In genomic region chr7:99865219-99865618, GRCm38 (mm10) we compare ENCODE assay signal across 18 mouse cellular contexts. TPM values are rescaled to one million over a fixed set of nuclear protein-coding genes. Genes with fewer than 3 reads are reported as not detected.
DNase-seq lines count a peak whose midpoint lies in the region; ATAC-seq lines count a peak whose summit lies in the region.
"Had no signal": no experiment of that assay in that cellular context is flagged by ENCODE, and none has a peak within 500 bp of the region (broad histone marks: within the 10 kb centered on the region; RNA-seq: fewer than 3 reads in every experiment).

No protein-coding gene starts in this region.

- no peak for DNase-seq in heart, postnatal 25 days (ENCODE audit: low spot score)
- DNase-seq in midbrain, embryonic 11.5 days (ENCODE audit: low spot score, missing footprints): peak; percentile 72
- no peak for DNase-seq in midbrain, embryonic 14.5 days
- no peak for DNase-seq in thymus, postnatal 14 days
- DNase-seq in layer of hippocampus, postnatal 10 days (ENCODE audit: low spot score in 2 of 2): no peak
- DNase-seq: adrenal gland, postnatal 14 days; cerebellum, postnatal 25 days; gastrocnemius, postnatal 25 days; kidney, adult 2 months; kidney, postnatal 36 days; thymus, adult 2 months had no signal

- H3K9ac ChIP-seq in heart, embryonic 15.5 days: no peak overlapping the region
- H3K9ac ChIP-seq in midbrain, embryonic 11.5 days (ENCODE audit: low read length): no peak overlapping the region
- H3K9ac ChIP-seq in midbrain, embryonic 14.5 days (replicated peaks; ENCODE audit: low read length): no peak overlapping the region
- H3K9ac ChIP-seq: limb, embryonic 12.5 days; midbrain, embryonic 12.5 days had no signal

- peaks cover 15% of the 10 kb centered on the region for H3K4me1 ChIP-seq in heart, embryonic 15.5 days (replicated peaks)
- H3K4me1 ChIP-seq in midbrain, embryonic 11.5 days (ENCODE audit: control insufficient read depth, insufficient read depth, low read length): peaks cover 7% of the 10 kb centered on the region; the same call in 1 of the 2 replicates
- H3K4me1 ChIP-seq in midbrain, embryonic 14.5 days (ENCODE audit: control insufficient read depth, insufficient read depth, low read length): no peaks in the 10 kb centered on the region

- no peak overlapping the region for H3K4me2 ChIP-seq in heart, embryonic 15.5 days
- no peak overlapping the region for H3K4me2 ChIP-seq in midbrain, embryonic 11.5 days
- no peak overlapping the region for H3K4me2 ChIP-seq in midbrain, embryonic 14.5 days (ENCODE audit: low read length)
- H3K4me2 ChIP-seq: limb, embryonic 12.5 days; midbrain, embryonic 12.5 days had no signal

- H3K4me3 ChIP-seq in heart, embryonic 15.5 days: no peak overlapping the region
- H3K4me3 ChIP-seq in midbrain, embryonic 11.5 days (ENCODE audit: low read depth, low read length): no peak overlapping the region
- H3K4me3 ChIP-seq in midbrain, embryonic 14.5 days (replicated peaks; ENCODE audit: low read depth, low read length): no peak overlapping the region
- H3K4me3 ChIP-seq: left cerebral cortex, adult 2 months; limb, embryonic 12.5 days; midbrain, embryonic 12.5 days had no signal

- H3K9me3 ChIP-seq in heart, embryonic 15.5 days (replicated peaks): no peaks in the 10 kb centered on the region
- no peaks in the 10 kb centered on the region for H3K9me3 ChIP-seq in midbrain, embryonic 11.5 days (ENCODE audit: control insufficient read depth, low read length)
- no peaks in the 10 kb centered on the region for H3K9me3 ChIP-seq in midbrain, embryonic 14.5 days (ENCODE audit: control insufficient read depth, low read length)
- H3K9me3 ChIP-seq: limb, embryonic 12.5 days; midbrain, embryonic 12.5 days had no signal

- intact Hi-C loops in heart, postnatal 25 days (cut with DNase I): no loop called here

- H3K27ac ChIP-seq in heart, embryonic 15.5 days: peak overlapping the region; percentile 46
- H3K27ac ChIP-seq in midbrain, embryonic 11.5 days (ENCODE audit: low read depth, low read length): no peak overlapping the region
- no peak overlapping the region for H3K27ac ChIP-seq in midbrain, embryonic 14.5 days (replicated peaks; ENCODE audit: low read depth, low read length)
- H3K27ac ChIP-seq: hindbrain, postnatal 0 days; left cerebral cortex, adult 2 months; limb, embryonic 12.5 days; midbrain, embryonic 12.5 days had no signal

- H3K27me3 ChIP-seq in heart, embryonic 15.5 days: no peaks in the 10 kb centered on the region
- no peaks in the 10 kb centered on the region for H3K27me3 ChIP-seq in midbrain, embryonic 11.5 days (ENCODE audit: control insufficient read depth, insufficient read depth, low read length)
- H3K27me3 ChIP-seq in midbrain, embryonic 14.5 days (ENCODE audit: control insufficient read depth, insufficient read depth, low read length): no peaks in the 10 kb centered on the region
- H3K27me3 ChIP-seq: limb, embryonic 12.5 days; midbrain, embryonic 12.5 days had no signal

- peak; percentile 74 for ATAC-seq in heart, embryonic 15.5 days (replicated peaks; ENCODE audit: insufficient number of reproducible peaks, insufficient read depth, low FRiP score, low read depth)
- no peak for ATAC-seq in midbrain, embryonic 11.5 days (ENCODE audit: low FRiP score)
- ATAC-seq in midbrain, embryonic 14.5 days (ENCODE audit: low FRiP score, low TSS enrichment): no peak
- peak; percentile 72 for ATAC-seq in common myeloid progenitor, adult 5-6 weeks (replicated peaks; ENCODE audit: low read depth, poor library complexity, severe bottlenecking)
- ATAC-seq: hindbrain, postnatal 0 days had no signal

- no peaks in the 10 kb centered on the region for H3K36me3 ChIP-seq in heart, embryonic 15.5 days
- no peaks in the 10 kb centered on the region for H3K36me3 ChIP-seq in midbrain, embryonic 11.5 days (ENCODE audit: control insufficient read depth, insufficient read depth, low read length)
- no peaks in the 10 kb centered on the region for H3K36me3 ChIP-seq in midbrain, embryonic 14.5 days (ENCODE audit: control insufficient read depth, insufficient read depth, low read length)
- H3K36me3 ChIP-seq: limb, embryonic 12.5 days; midbrain, embryonic 12.5 days had no signal

- 26% methylated on average over 3 of the region's 3 CpGs for WGBS in heart, embryonic 15.5 days
- 42% methylated on average over 3 of the region's 3 CpGs for WGBS in midbrain, embryonic 11.5 days
- WGBS in midbrain, embryonic 14.5 days: 53% methylated on average over 3 of the region's 3 CpGs

RNA-seq across cellular contexts. Expression of gene Spcs2, which starts 2.0 kb away (rescaled TPM):
- polyA plus RNA-seq in heart, embryonic 15.5 days (2015; fragmentation: Nextera tagmentation; extraction: Ambion mirVana): 188 and 201 TPM in 2 replicates
- total RNA-seq in heart, postnatal 25 days (2021): 10 to 100 TPM; 46.3 to 47.2 TPM
- 385 and 386 TPM in 2 replicates for polyA plus RNA-seq in midbrain, embryonic 11.5 days (2014; fragmentation: Nextera tagmentation; extraction: Ambion mirVana)
- 285 and 286 TPM in 2 replicates for polyA plus RNA-seq in midbrain, embryonic 14.5 days (2014; fragmentation: Nextera tagmentation; extraction: Ambion mirVana)
- total RNA-seq in common myeloid progenitor, adult 5-6 weeks (2017): 169 and 183 TPM in 2 replicates
- total RNA-seq in layer of hippocampus, postnatal 10 days (2021): 10 to 100 TPM; 90.0 to 96.3 TPM

RNA-seq across cellular contexts. Expression of gene Xrra1, which starts 6.3 kb away (rescaled TPM):
- polyA plus RNA-seq in heart, embryonic 15.5 days (2015; fragmentation: Nextera tagmentation; extraction: Ambion mirVana): 0.08 and 0.23 TPM in 2 replicates
- not detected for total RNA-seq in heart, postnatal 25 days (2021)
- polyA plus RNA-seq in midbrain, embryonic 11.5 days (2014; fragmentation: Nextera tagmentation; extraction: Ambion mirVana): 0.29 and 0.44 TPM in 2 replicates
- 1.0 and 1.2 TPM in 2 replicates for polyA plus RNA-seq in midbrain, embryonic 14.5 days (2014; fragmentation: Nextera tagmentation; extraction: Ambion mirVana)
- total RNA-seq in common myeloid progenitor, adult 5-6 weeks (2017): not detected in 2 replicates
- total RNA-seq in layer of hippocampus, postnatal 10 days (2021): 1 to 10 TPM; 1.2 TPM
- polyA plus RNA-seq: liver, embryonic 16.5 days had no signal

RNA-seq across cellular contexts. Expression of gene Neu3, which starts 37.0 kb away (rescaled TPM):
- polyA plus RNA-seq in heart, embryonic 15.5 days (2015; fragmentation: Nextera tagmentation; extraction: Ambion mirVana): 3.3 and 4.5 TPM in 2 replicates
- total RNA-seq in heart, postnatal 25 days (2021): 1 to 10 TPM; 4.1 to 4.2 TPM
- polyA plus RNA-seq in midbrain, embryonic 11.5 days (2014; fragmentation: Nextera tagmentation; extraction: Ambion mirVana): 1.5 and 1.6 TPM in 2 replicates
- 1.7 and 1.8 TPM in 2 replicates for polyA plus RNA-seq in midbrain, embryonic 14.5 days (2014; fragmentation: Nextera tagmentation; extraction: Ambion mirVana)
- total RNA-seq in common myeloid progenitor, adult 5-6 weeks (2017): 4.9 and 5.0 TPM in 2 replicates
- 1 to 10 TPM; 2.4 to 3.7 TPM for total RNA-seq in layer of hippocampus, postnatal 10 days (2021)

Comparison
In these comparisons a context has a peak if more than half of its experiments do, and no peak if none do; other contexts are left out.
1. ATAC-seq: peak in heart, embryonic 15.5 days (single experiment) and common myeloid progenitor, adult 5-6 weeks (single experiment); none in midbrain, embryonic 11.5 days (single experiment) and midbrain, embryonic 14.5 days (single experiment).